Mouse (Mus musculus) cortical plate, adult 2 months (tissue): Measurements from ENCODE around the gene Usp48.

ENCODE experiments used
- CTCF ChIP-seq: fragments of 200-500 bp; IDR thresholded peaks from 2 replicates; pipeline ENCODE4 v1.5.1; 2011; ENCODE audit warnings: mild to moderate bottlenecking, control low read depth, low read length; ENCODE audit not compliant: insufficient read depth; ENCODE audit errors: extremely low read depth
- POLR2A ChIP-seq: fragments of 200-500 bp; IDR thresholded peaks from 2 replicates; pipeline ENCODE4 v1.6.1; 2011; ENCODE audit warnings: mild to moderate bottlenecking, low read length, control low read depth; ENCODE audit not compliant: insufficient read depth; ENCODE audit errors: extremely low read depth

DNA sequence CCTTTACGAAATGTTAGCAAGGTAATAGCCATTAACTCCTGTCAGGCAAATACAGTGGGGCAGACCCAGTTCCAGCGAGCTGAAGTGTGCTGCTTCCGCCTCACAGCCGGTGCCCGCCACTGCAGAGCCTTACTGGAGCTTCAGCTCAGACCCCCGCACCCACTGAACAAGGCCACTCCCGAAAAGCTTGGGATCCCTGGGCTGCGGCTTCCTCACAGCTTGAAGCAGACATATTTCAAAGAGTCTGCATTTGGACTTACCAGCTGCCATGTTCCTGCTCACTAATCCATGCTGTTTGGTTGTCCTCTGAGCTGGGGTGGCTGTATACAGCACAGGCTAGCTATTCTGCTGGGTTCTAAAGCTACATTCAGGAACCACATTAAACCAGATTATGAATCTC lies 64.1 kb downstream of the Usp48 start:
- TF ChIP-seq CTCF (no peak), POLR2A (no peak)
